Mouse (Mus musculus): ENCODE measurements around the gene Clec4d.

- TF ChIP-seq MAX (IDR thresholded peaks at IDR 0.05; ENCODE audit: low read depth) (no peak), POLR2A (IDR thresholded peaks at IDR 0.05; ENCODE audit: insufficient read length, low read depth) (no peak), MYOG (IDR thresholded peaks at IDR 0.05; ENCODE audit: control insufficient read depth in 1 of 3, insufficient read depth in 1 of 3, insufficient read length in 2 of 3, low read depth in 2 of 3) (no peak), E2F4 (IDR thresholded peaks at IDR 0.05; ENCODE audit: insufficient read depth) (no peak), MYOD1 (IDR thresholded peaks at IDR 0.05; ENCODE audit: control insufficient read depth in 1 of 3, insufficient read length in 2 of 3, low read depth in 2 of 3) (no peak), USF1 (IDR thresholded peaks at IDR 0.05; ENCODE audit: low read depth) (no peak), SRF (IDR thresholded peaks at IDR 0.05; ENCODE audit: control insufficient read depth, insufficient read length, low read depth) (no peak), POLR2AphosphoS2 (IDR thresholded peaks at IDR 0.05; ENCODE audit: insufficient read length, low read depth) (no peak)
Observed at GRCm38 (mm10) chr6:123279443-123279842, 17.5 kb downstream of the Clec4d start.
